9 mouse cellular contexts compared by ENCODE assay signal in genomic region chr13:53261106-53261771, GRCm38 (mm10). TPM values are rescaled to one million over a fixed set of nuclear protein-coding genes. Genes with fewer than 3 reads are reported as not detected.
DNase-seq lines count a peak whose midpoint lies in the region; ATAC-seq and TF ChIP-seq lines count a peak whose summit lies in the region.
"Had no signal": no experiment of that assay in that cellular context is flagged by ENCODE, and none has a peak within 500 bp of the region (broad histone marks: within the 10 kb centered on the region; RNA-seq: fewer than 3 reads in every experiment).

No protein-coding gene starts in this region.

- TF ChIP-seq CTCF in intestine, postnatal 0 days (IDR thresholded peaks at IDR 0.05; ENCODE audit: low read depth), result no peak

- peak overlapping the region; percentile 41; the same call in 1 of the 2 replicates for H3K27ac ChIP-seq in intestine, postnatal 0 days (ENCODE audit: low read depth, low read length)

- no peak overlapping the region for H3K9ac ChIP-seq in intestine, postnatal 0 days (ENCODE audit: low read depth, low read length)

- H3K9me3 ChIP-seq in intestine, postnatal 0 days (ENCODE audit: control insufficient read depth), result no peaks in the 10 kb centered on the region

- H3K4me2 ChIP-seq in intestine, postnatal 0 days (replicated peaks; ENCODE audit: low read depth), result no peak overlapping the region

- H3K4me1 ChIP-seq in intestine, postnatal 0 days (replicated peaks; ENCODE audit: control insufficient read depth, insufficient read depth, low read length), result peaks cover 20% of the 10 kb centered on the region

- no peak for ATAC-seq in intestine, postnatal 0 days
- no peak for ATAC-seq in frontal cortex, adult (ENCODE audit: low TSS enrichment)

- WGBS in intestine, postnatal 0 days, result 52% methylated on average over 8 of the region's 8 CpGs

- no peaks in the 10 kb centered on the region for H3K36me3 ChIP-seq in intestine, postnatal 0 days (ENCODE audit: control insufficient read depth, insufficient read depth)

- no peaks in the 10 kb centered on the region for H3K27me3 ChIP-seq in intestine, postnatal 0 days (replicated peaks; ENCODE audit: control insufficient read depth, insufficient read depth, low read length)

- no peak overlapping the region for H3K4me3 ChIP-seq in intestine, postnatal 0 days (ENCODE audit: low read depth, low read length)

- peak; percentile 69 to 79 for DNase-seq in adrenal gland, adult (ENCODE audit: inconsistent age in 2 of 2, low spot score in 1 of 2)
- DNase-seq in adrenal gland, postnatal 4 days (ENCODE audit: low spot score in 2 of 2), result no peak
- peak; percentile 74 for DNase-seq in gastrocnemius, postnatal 10 days
- DNase-seq in lung, postnatal 14 days, result peak; percentile 84
- no peak for DNase-seq in cerebellum, adult 11 months
- DNase-seq in thymus, postnatal 10 days (ENCODE audit: low spot score in 2 of 2), result no peak

RNA-seq across cellular contexts. Expression of gene Ror2, which starts 24.7 kb away (rescaled TPM):
- 10 to 100 TPM; 12.8 to 13.1 TPM for total RNA-seq in adrenal gland, postnatal 4 days (2021)
- total RNA-seq in gastrocnemius, postnatal 10 days (2021), result 1 to 10 TPM; 3.3 to 4.6 TPM
- polyA plus RNA-seq in intestine, postnatal 0 days (2015; fragmentation: Nextera tagmentation; extraction: Ambion mirVana), result 8.3 and 9.8 TPM in 2 replicates
- total RNA-seq: neutrophil, adult 5-6 weeks had no signal

Comparison
In these comparisons a context has a peak if more than half of its experiments do, and no peak if none do; other contexts are left out.
1. DNase-seq: peak in adrenal gland, adult (2 of 2), gastrocnemius, postnatal 10 days (single experiment) and lung, postnatal 14 days (single experiment); none in adrenal gland, postnatal 4 days (0 of 2), cerebellum, adult 11 months (single experiment) and thymus, postnatal 10 days (0 of 2).